Mouse (Mus musculus) bone marrow, adult 2 months (tissue): Measurements from ENCODE around the gene Casd1. TPM values are rescaled to one million over a fixed set of nuclear protein-coding genes. Genes with fewer than 3 reads are reported as not detected.
"Not testable (repeated sequence)": the region's sequence is repeated elsewhere in the genome, so short reads cannot be mapped to it uniquely, and the experiment has no call there.

Experiments used
- H3K27ac ChIP-seq: fragments of 200-500 bp; 2 replicates; pipeline ENCODE4 v1.5.1; 2012; ENCODE audit warnings: low read depth, mild to moderate bottlenecking, control low read depth, inconsistent platforms, low read length; ENCODE audit not compliant: control insufficient read depth, poor library complexity, insufficient read depth
- H3K4me1 ChIP-seq: fragments of 200-500 bp; 2 replicates; pipeline ENCODE4 v1.6.1; 2011; ENCODE audit warnings: low read length; ENCODE audit not compliant: control insufficient read depth, insufficient read depth
- H3K4me3 ChIP-seq: fragments of 200-500 bp; replicated peaks from 2 replicates; pipeline ENCODE3; 2011; ENCODE audit warnings: mild to moderate bottlenecking, low read depth, low read length, control low read depth; ENCODE audit not compliant: control insufficient read depth
- CTCF ChIP-seq: fragments of 200-500 bp; IDR thresholded peaks from 2 replicates; pipeline ENCODE4 v1.5.1; 2011; ENCODE audit warnings: low read length, control low read depth; ENCODE audit not compliant: control insufficient read depth, insufficient read depth
- POLR2A ChIP-seq: fragments of 200-500 bp; IDR thresholded peaks from 2 replicates; pipeline ENCODE4 v1.6.1; 2011; ENCODE audit warnings: low read depth, mild to moderate bottlenecking, control low read depth, low read length, borderline replicate concordance; ENCODE audit not compliant: control insufficient read depth
- WGBS: fragments of 180-500 bp; shearing (Covaris S2); methylation state at CpG from one replicate; pipeline ENCODE4 v1.1.7; 2018; 5-methylcytosine and 5-hydroxymethylcytosine counted together
- polyA plus RNA-seq: library from polyadenylated mRNA; stranded (reverse); fragments of >200 nt; gene quantifications from 2 replicates; pipeline ENCODE4 v1.2.4, GENCODE M21; 2011; ENCODE audit warnings: low replicate concordance; ENCODE audit not compliant: missing spikeins, insufficient read depth, insufficient read length

Gene Casd1
- polyA plus RNA-seq, 1 experiment: 6.2 TPM

- Histone ChIP-seq H3K27ac (no peak overlapping the region), H3K4me1 (no peaks in the 10 kb centered on the region), H3K4me3 (no peak overlapping the region)
- WGBS: 92% methylated on average over 4 of the region's 4 CpGs
- TF ChIP-seq CTCF (no peak), POLR2A (no peak)
Measured at GRCm38 (mm10) chr6:4633189-4633588, 32.5 kb downstream of the Casd1 start.

DNA sequence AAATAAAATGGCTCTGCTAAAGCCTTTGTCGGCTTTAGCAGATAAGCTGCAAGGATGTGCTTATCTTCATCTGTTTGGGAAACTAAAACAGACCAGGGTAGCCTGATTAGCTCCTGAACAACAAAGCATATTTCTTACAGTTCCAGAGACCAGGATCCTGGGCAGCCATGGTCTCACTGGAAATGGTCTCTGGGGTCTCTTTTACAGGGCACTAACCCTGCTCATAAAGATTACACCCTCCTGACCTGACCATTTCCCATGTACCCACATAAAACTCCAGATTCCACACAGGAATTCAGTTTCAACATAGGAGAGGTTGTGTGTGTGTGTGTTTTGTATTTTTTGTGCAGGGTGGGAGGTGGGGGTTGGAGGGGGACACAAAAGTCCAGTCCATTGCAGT lies 34.2 kb downstream of the Casd1 start:
- Histone ChIP-seq H3K4me1 (no peaks in the 10 kb centered on the region), H3K27ac (no peak overlapping the region), H3K4me3 (no peak overlapping the region)
- no peak for TF ChIP-seq CTCF
- no peak for TF ChIP-seq POLR2A
- 77% methylated on average over 1 of the region's 1 CpGs for WGBS

GRCm38 (mm10) chr6:4642068-4642467 lies 41.4 kb downstream of the Casd1 start:
- H3K27ac ChIP-seq: no peak overlapping the region

GRCm38 (mm10) chr6:4647351-4647750 lies 46.7 kb downstream of the Casd1 start:
- TF ChIP-seq POLR2A (no peak), CTCF (no peak)
- Histone ChIP-seq H3K4me1 (no peaks in the 10 kb centered on the region), H3K27ac (no peak overlapping the region), H3K4me3 (no peak overlapping the region)
- 43% methylated on average over 3 of the region's 3 CpGs for WGBS

More at GRCm38 (mm10) chr6:4642068-4642467, 41.4 kb downstream of the Casd1 start:
- 91% methylated on average over 7 of the region's 7 CpGs for WGBS
- no peaks in the 10 kb centered on the region for H3K4me1 ChIP-seq
- H3K4me3 ChIP-seq: no peak overlapping the region
- TF ChIP-seq POLR2A (no peak), CTCF (no peak)

GRCm38 (mm10) chr6:4652596-4653134 lies 52.0 kb downstream of the Casd1 start:
- 84% methylated on average over 8 of the region's 8 CpGs for WGBS
- no peak overlapping the region for H3K27ac ChIP-seq
- H3K4me3 ChIP-seq: no peak overlapping the region
- H3K4me1 ChIP-seq: 0 out of 2 replicates have a peak, but pooled peaks cover 2% of the 10 kb centered on the region
- no peak for TF ChIP-seq POLR2A
- TF ChIP-seq CTCF: no peak

DNA sequence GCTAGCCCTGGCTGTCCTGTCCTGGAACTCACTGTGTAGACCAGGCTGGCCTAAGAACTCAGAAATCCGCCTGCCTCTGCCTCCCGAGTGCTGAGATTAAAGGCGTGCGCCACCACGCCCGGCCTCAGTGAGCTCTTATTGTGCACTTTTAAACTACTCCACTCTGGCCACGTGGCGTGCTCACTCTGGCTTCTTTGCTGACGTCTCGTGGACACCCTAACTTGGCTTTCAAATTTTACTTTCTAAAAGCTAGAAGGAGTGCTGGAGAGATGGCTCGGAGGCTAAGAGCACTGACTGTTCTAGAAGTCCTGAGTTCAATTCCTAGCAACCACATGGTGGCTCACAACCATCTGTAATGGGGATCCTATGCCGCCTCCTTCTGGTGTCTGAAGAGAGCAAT lies 53.1 kb downstream of the Casd1 start:
- H3K27ac ChIP-seq, H3K4me3 ChIP-seq, H3K4me1 ChIP-seq: not testable (repeated sequence)
- WGBS: 83% methylated on average over 12 of the region's 12 CpGs

GRCm38 (mm10) chr6:4655466-4655865 lies 54.8 kb downstream of the Casd1 start:
- H3K27ac ChIP-seq: no peak overlapping the region
- WGBS: 50% methylated on average over 5 of the region's 5 CpGs

DNA sequence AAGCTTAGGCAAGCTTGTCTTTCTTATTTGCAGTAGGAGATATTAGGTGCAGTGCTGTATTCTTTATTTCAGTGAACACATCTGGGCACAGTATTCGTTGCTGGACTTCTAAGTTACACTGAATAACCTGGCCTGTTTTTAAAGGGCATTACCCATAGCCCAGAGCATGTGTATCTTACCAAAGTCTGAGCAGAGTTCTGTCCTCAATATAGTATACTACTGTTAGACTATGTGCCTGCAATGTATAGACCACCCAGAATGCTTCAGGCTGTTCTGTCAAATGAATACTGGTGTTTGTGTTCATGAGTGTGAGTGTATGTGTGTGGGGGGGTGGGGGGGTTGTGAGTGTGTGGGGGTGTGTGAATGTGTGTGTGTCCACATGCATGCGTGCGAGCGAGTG lies 55.3 kb downstream of the Casd1 start:
- Histone ChIP-seq H3K4me3 (no peak overlapping the region), H3K27ac (no peak overlapping the region), H3K4me1 (0 out of 2 replicates have a peak, but pooled peaks cover 2% of the 10 kb centered on the region)
- WGBS: 88% methylated on average over 4 of the region's 4 CpGs
- TF ChIP-seq CTCF: no peak
- TF ChIP-seq POLR2A: no peak

More at GRCm38 (mm10) chr6:4655466-4655865, 54.8 kb downstream of the Casd1 start:
- H3K4me1 ChIP-seq: 0 out of 2 replicates have a peak, but pooled peaks cover 2% of the 10 kb centered on the region
- TF ChIP-seq POLR2A (no peak), CTCF (no peak)
- no peak overlapping the region for H3K4me3 ChIP-seq

DNA sequence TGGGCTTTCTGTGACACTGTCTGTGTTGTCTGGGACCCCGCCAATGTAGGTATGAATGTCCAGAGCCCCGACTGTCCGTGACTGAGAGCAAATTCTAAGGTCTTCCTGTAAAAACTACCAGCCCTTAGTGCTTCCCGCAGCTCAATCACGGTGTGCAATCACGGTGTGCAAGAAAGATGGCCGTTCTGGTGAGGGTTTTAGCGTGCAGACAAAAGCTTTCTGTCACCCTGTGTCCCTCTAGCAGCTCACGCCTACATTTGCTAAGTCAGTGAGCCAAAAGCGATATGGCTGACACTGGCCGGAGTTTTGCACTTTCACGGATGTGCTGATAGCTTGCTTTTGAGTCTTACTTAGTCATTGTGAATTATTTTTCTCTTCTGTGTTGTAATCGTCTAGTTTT lies 58.2 kb downstream of the Casd1 start:
- 81% methylated on average over 13 of the region's 13 CpGs for WGBS
- 0 out of 2 replicates have a peak, but pooled peaks cover 2% of the 10 kb centered on the region for H3K4me1 ChIP-seq
- TF ChIP-seq CTCF (no peak), POLR2A (no peak)
- no peak overlapping the region for H3K4me3 ChIP-seq
- H3K27ac ChIP-seq: no peak overlapping the region
